Mouse (Mus musculus) T-helper 2 cell (primary cell): Measurements from ENCODE around the gene Spag16.

ENCODE experiments used
- in situ Hi-C: fragments of 300-600 bp; cut with MboI, MseI; formaldehyde crosslinking; loops from one replicate; pipeline ENCODE4 v1.15.1; 2025; ENCODE audit warnings: high pct_unique_total_duplicates

Gene Spag16

GRCm38 (mm10) chr1:70082208-70082878, 255.6 kb downstream of the Spag16 start:
- in situ Hi-C loops: no loop called here

- in situ Hi-C loops: no loop called here
Observed at GRCm38 (mm10) chr1:70104683-70105082, 277.9 kb downstream of the Spag16 start.

GRCm38 (mm10) chr1:70116212-70116982, 289.6 kb downstream of the Spag16 start:
- in situ Hi-C loops: no loop called here

- in situ Hi-C loops: no loop called here
Observed at GRCm38 (mm10) chr1:70128035-70128434, 301.3 kb downstream of the Spag16 start.

- in situ Hi-C loops: no loop called here
Observed at GRCm38 (mm10) chr1:70135547-70135946, 308.8 kb downstream of the Spag16 start.

- in situ Hi-C loops: no loop called here
Observed at GRCm38 (mm10) chr1:70165343-70166158, 338.8 kb downstream of the Spag16 start.

GRCm38 (mm10) chr1:70180123-70180741, 353.5 kb downstream of the Spag16 start:
- in situ Hi-C loops: no loop called here

GRCm38 (mm10) chr1:70264815-70265214, 438.0 kb downstream of the Spag16 start:
- in situ Hi-C loops: loop anchor here (25.0 kb wide), 1 partner anchor 1247 kb away; no protein-coding TSS in a partner anchor

GRCm38 (mm10) chr1:70265920-70266505, 439.2 kb downstream of the Spag16 start:
- in situ Hi-C loops: loop anchor here (25.0 kb wide), 1 partner anchor 1246 kb away; no protein-coding TSS in a partner anchor

- in situ Hi-C loops: loop anchor here (25.0 kb wide), 1 partner anchor 1242 kb away; no protein-coding TSS in a partner anchor
Observed at GRCm38 (mm10) chr1:70270139-70270538, 443.4 kb downstream of the Spag16 start.

GRCm38 (mm10) chr1:70272753-70273152, 446.0 kb downstream of the Spag16 start:
- in situ Hi-C loops: loop anchor here (25.0 kb wide), 1 partner anchor 1240 kb away; no protein-coding TSS in a partner anchor

- in situ Hi-C loops: no loop called here
Observed at GRCm38 (mm10) chr1:70279296-70279695, 452.5 kb downstream of the Spag16 start.

GRCm38 (mm10) chr1:70283388-70283787, 456.6 kb downstream of the Spag16 start:
- in situ Hi-C loops: loop anchor here (10.0 kb wide), 1 partner anchor 1831 kb away; no protein-coding TSS in a partner anchor

GRCm38 (mm10) chr1:70284140-70284539, 457.4 kb downstream of the Spag16 start:
- in situ Hi-C loops: loop anchor here (10.0 kb wide), 1 partner anchor 1831 kb away; no protein-coding TSS in a partner anchor

GRCm38 (mm10) chr1:70316128-70316765, 489.5 kb downstream of the Spag16 start:
- in situ Hi-C loops: no loop called here

- in situ Hi-C loops: no loop called here
Observed at GRCm38 (mm10) chr1:70320951-70321350, 494.2 kb downstream of the Spag16 start.

- in situ Hi-C loops: no loop called here
Observed at GRCm38 (mm10) chr1:70346179-70346578, 519.4 kb downstream of the Spag16 start.

GRCm38 (mm10) chr1:70351371-70351770, 524.6 kb downstream of the Spag16 start:
- in situ Hi-C loops: no loop called here

- in situ Hi-C loops: no loop called here
Observed at GRCm38 (mm10) chr1:70354014-70354413, 527.2 kb downstream of the Spag16 start.

- in situ Hi-C loops: no loop called here
Observed at GRCm38 (mm10) chr1:70371721-70372120, 545.0 kb downstream of the Spag16 start.
